Mouse (Mus musculus): ENCODE measurements at regions not wholly inside any gene's neighbourhood (a gene's known extent, or its start where the extent isn't known, plus 50 kb on each side); places are given as distances from the start of the nearest gene placed in this dataset.
"Not testable (repeated sequence)": the region's sequence is repeated elsewhere in the genome, so short reads cannot be mapped to it uniquely, and the experiment has no call there.

DNA sequence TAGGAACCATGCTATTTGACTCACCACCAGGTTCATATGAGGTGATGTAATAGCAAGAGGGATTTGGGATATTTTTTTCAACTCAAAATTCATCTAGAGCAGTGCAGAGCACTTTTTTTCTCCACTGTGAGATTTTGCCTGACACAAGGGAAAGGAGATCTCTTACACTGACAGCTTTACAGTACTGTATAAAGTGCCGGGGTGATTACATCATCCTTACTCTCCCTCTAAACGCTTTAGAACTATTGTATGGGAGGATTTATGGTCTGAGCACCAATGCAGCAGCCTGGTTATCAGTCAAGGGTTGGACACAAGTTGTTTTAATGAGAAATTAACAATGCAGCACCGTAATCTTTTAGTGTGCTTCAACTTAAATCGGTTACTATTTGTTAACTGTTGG lies 196.5 kb downstream of the Bmp2 start:
- DNase-seq: no peak

GRCm38 (mm10) chr2:133749846-133750637 lies 198.1 kb downstream of the Bmp2 start:
- DNase-seq: no peak

DNA sequence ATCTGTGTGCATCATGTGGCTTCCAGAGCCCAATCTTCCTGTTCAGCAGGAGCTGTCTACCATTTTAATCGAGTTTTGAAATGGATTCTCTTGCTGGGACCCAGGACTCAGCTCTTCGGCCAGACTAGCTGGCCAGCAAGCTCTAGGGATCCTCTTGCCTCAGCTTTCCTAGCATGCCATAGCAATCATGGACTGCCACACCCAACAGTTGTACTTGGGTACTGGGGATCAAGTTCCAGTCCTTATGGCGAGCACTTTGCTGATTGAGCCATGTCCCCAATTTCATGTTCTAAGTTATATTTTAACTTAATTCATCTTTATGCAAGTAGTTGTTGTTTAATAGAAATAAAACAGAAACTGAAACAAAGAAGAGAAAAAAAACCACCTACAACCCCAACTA lies 202.1 kb downstream of the Bmp2 start:
- DNase-seq: no peak

- peak; percentile 79 for DNase-seq
Observed at GRCm38 (mm10) chr2:133761496-133761895, 209.5 kb downstream of the Bmp2 start.

DNA sequence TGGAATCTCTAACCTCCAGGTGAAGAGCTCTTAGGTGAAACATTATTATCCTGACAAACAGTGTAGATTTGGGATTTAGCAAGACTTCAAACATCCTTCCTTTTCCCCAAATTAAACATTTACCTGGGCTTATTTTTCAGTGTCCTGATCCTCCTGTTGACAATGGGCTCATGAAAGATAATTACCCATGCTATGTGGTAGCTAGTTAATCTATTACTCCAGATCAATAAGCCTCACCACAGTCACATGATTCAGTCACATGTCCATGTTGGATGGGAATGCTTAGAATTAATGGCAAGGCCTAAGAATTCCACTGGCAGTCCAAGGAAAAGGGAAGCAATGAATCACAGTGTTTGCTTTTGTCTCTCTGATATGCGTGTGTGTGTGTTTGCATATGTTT lies 216.6 kb downstream of the Bmp2 start:
- no peak for DNase-seq

GRCm38 (mm10) chr2:133783588-133784342 lies 231.8 kb downstream of the Bmp2 start:
- DNase-seq: no peak

- no peak for DNase-seq
Observed at GRCm38 (mm10) chr2:133791031-133791430, 239.1 kb downstream of the Bmp2 start.

DNA sequence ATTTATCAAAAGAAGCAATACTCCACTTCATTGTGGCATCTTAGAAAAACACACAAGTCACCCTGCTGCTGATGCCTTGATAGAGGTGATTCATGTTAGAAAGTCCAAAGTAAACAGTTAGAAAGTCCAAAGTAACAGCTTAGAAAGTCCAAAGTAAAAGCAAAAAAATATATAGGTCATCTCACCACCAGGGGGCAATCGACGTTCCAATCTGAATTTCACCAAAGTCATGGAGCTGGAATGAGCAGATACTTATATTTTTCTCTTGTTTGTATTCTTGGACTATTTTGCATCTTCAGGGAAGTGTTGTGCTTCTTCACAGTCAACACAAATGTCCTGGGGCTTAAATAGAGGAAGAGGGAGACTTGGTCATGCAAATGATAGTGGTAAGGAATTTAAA lies 241.3 kb downstream of the Bmp2 start:
- peak; percentile 53 for DNase-seq

DNA sequence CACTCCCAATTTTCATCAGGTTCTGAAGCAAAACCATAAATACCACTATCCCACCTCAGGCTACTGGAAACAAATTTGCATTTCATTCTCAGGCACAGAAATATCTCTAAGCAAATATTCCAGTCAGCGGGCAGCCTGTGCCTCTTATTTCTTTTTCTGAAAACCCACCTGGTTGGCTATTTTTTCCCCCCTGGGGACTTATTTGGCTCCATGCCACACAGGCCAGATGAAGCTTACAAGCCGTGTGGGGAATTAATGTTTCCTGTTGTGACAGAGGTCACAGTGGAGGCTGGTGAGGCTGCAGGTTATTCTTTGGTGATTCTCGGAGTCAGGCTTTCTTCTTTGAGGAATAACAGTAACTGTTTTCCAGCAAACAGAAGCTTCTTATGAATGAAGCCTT lies 250.7 kb downstream of the Bmp2 start:
- DNase-seq: no peak

DNA sequence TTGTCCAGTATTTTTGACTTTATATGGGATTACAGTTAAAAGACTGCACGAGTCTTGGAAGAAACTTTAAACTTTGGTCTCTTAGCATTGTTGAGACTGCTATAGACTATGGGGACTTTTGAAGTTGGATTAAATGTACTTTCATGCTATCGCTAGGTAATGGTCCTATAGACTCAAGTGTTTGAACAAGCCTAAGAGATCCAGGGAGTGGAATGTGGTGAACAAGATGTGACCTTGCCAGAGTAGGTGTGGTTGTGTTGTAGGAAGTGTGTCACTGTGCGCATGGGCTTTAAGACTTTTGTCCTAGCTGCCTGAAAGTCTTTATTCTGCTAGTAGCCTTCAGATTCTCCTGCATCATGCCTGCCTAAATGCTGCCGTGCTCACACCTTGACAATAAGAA lies 269.5 kb downstream of the Bmp2 start:
- no peak for DNase-seq

GRCm38 (mm10) chr2:133829406-133829805 lies 277.4 kb downstream of the Bmp2 start:
- no peak for DNase-seq

DNA sequence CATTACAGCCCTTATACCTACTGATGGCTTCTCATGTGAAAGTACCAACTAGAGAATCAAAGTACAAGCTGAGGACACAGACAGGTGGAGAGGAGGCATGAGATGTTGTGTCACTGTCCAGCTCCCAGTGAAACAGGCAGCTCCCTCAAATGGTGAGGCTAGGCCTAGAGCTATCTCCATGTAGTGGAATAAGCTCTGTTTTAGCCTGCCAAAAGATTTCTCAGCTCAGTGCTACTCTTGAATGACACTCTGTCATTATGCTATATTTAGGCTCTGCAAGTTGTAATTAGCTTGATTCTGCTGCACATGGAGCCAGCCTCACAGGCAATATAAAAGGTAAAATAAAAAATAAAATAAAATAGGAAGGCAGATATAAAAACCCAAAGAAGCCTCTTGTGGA lies 298.5 kb downstream of the Bmp2 start:
- no peak for DNase-seq

- not testable (repeated sequence) for DNase-seq
Observed at GRCm38 (mm10) chr2:133874982-133875381, 323.0 kb downstream of the Bmp2 start.

DNA sequence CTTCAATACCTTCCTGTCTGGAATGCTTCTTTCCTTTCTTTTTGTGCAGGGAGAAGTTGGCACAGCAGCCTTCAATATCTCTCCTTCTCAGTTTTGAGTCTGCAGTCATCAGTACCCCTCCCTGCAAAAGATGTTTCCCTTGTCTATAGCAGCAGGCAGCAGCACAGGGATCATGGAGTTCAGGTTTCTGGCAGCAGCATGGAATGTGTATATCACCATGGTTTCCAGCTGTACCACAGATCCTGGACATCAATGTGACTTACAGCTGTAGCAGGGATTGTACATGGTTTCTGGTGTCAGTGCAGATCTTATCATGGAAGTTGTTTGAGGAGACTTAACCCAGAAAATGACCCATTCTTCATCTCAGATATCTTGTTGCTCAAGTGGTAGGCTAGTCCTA lies 331.7 kb downstream of the Bmp2 start:
- no peak for DNase-seq

DNA sequence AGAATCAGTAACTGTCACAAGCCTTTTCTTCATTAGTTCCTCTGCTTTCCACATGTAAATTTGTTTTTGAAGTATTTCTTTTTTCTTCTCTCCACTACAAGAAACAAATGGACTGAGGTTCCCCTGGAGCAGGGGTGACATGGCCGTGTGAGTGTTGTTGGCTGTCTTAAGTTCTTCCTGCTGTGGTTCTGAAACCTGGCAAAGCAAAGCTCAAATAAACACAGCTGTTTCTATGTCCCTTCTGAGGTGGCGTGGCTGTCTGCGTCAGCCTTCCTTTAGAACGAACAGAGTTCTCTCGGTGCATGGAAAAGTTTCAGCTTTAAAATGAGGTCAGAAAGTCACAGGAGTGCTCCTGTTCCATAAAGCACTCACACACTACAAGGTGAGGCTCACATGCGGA lies 354.3 kb downstream of the Bmp2 start:
- DNase-seq: peak; percentile 2
